Mouse (Mus musculus): ENCODE measurements around the gene Nfu1. TPM values are rescaled to one million over a fixed set of nuclear protein-coding genes. Genes with fewer than 3 reads are reported as not detected.

The Nfu1 gene
- 100 to 1,000 TPM in 1 of 2 experiments, 10 to 100 TPM in 1; 88.7 to 100 TPM for total RNA-seq (2021)
- long read RNA-seq, experiment 1, transcript Nfu1-208 (2 exons, 829 nt) = minor isoform, 5 of 144 reads
- long read RNA-seq, experiment 1, transcript Nfu1-202 (8 exons, 950 nt) = major isoform, 88 of 144 reads
- long read RNA-seq, experiment 1, transcript Nfu1-201 (8 exons, 948 nt) = minor isoform, 14 of 144 reads
- long read RNA-seq, experiment 1, partial matches to known transcripts = 23 of 144 reads
- long read RNA-seq, experiment 1, other reads (novel, unspliced or antisense) = 13 of 144 reads
- long read RNA-seq, experiment 2, transcript Nfu1-201 (8 exons, 948 nt) = minor isoform, 9 of 96 reads
- long read RNA-seq, experiment 2, transcript Nfu1-202 (8 exons, 950 nt) = major isoform, 71 of 96 reads
- long read RNA-seq, experiment 2, partial matches to known transcripts = 3 of 96 reads
- long read RNA-seq, experiment 2, other reads (novel, unspliced or antisense) = 10 of 96 reads

GRCm38 (mm10) chr6:87008887-87009286 lies at the start of gene Nfu1:
Gene Nfu1 (plus strand): TSS chr6:87009236.
- DNase-seq = no peak

- no peak for DNase-seq
Observed at GRCm38 (mm10) chr6:86963987-86964685, 44.9 kb upstream of the Nfu1 start.

- no peak for DNase-seq
Observed at GRCm38 (mm10) chr6:86967166-86967565, 41.9 kb upstream of the Nfu1 start.

GRCm38 (mm10) chr6:86973956-86974355 lies 35.1 kb upstream of the Nfu1 start:
- no peak for DNase-seq

- no peak for DNase-seq
Observed at GRCm38 (mm10) chr6:86978156-86978908, 30.7 kb upstream of the Nfu1 start.

- no peak for DNase-seq
Observed at GRCm38 (mm10) chr6:86978909-86979265, 30.1 kb upstream of the Nfu1 start.

GRCm38 (mm10) chr6:86981206-86981605 lies 27.8 kb upstream of the Nfu1 start:
- DNase-seq = peak; percentile 11

- no peak for DNase-seq
Observed at GRCm38 (mm10) chr6:86985314-86986106, 23.5 kb upstream of the Nfu1 start.

GRCm38 (mm10) chr6:86989576-86989975 lies 19.5 kb upstream of the Nfu1 start:
- peak; percentile 71 for DNase-seq

- no peak for DNase-seq
Observed at GRCm38 (mm10) chr6:86991041-86991440, 18.0 kb upstream of the Nfu1 start.

GRCm38 (mm10) chr6:86992349-86992748 lies 16.7 kb upstream of the Nfu1 start:
- DNase-seq = no peak

GRCm38 (mm10) chr6:86994254-86994653 lies 14.8 kb upstream of the Nfu1 start:
- DNase-seq = no peak

- no peak for DNase-seq
Observed at GRCm38 (mm10) chr6:86996629-86997307, 12.3 kb upstream of the Nfu1 start.

- DNase-seq = no peak
Observed at GRCm38 (mm10) chr6:86997360-86997759, 11.7 kb upstream of the Nfu1 start.

GRCm38 (mm10) chr6:87001995-87002394 lies 7.0 kb upstream of the Nfu1 start:
- no peak for DNase-seq

- DNase-seq = peak; percentile 90
Observed at GRCm38 (mm10) chr6:87002521-87003055, 6.4 kb upstream of the Nfu1 start.

- no peak for DNase-seq
Observed at GRCm38 (mm10) chr6:87004099-87004498, 4.9 kb upstream of the Nfu1 start.

GRCm38 (mm10) chr6:87005577-87005976 lies 3.5 kb upstream of the Nfu1 start:
- DNase-seq = no peak

- DNase-seq = peak; percentile 97
Observed at GRCm38 (mm10) chr6:87009692-87010328, 774 bp downstream of the Nfu1 start.

GRCm38 (mm10) chr6:87016916-87017315 lies 7.9 kb downstream of the Nfu1 start:
- DNase-seq = peak; percentile 40

- DNase-seq = no peak
Observed at GRCm38 (mm10) chr6:87018874-87019273, 9.8 kb downstream of the Nfu1 start.
